Mouse (Mus musculus) midbrain, embryonic 15.5 days (tissue): ENCODE measurements around the gene Zhx3. TPM values are rescaled to one million over a fixed set of nuclear protein-coding genes. Genes with fewer than 3 reads are reported as not detected.

Experiments used
- ATAC-seq: fragments of 200-750 bp; cut with Nextera tagmentation; replicated peaks from 2 replicates; pipeline ENCODE4 v1.8.0; 2017; ENCODE audit warnings: moderate TSS enrichment
- H3K27ac ChIP-seq: fragments of 300-500 bp; sonication (generic); 2 replicates; pipeline ENCODE4 v1.5.1; 2015; ENCODE audit warnings: mild to moderate bottlenecking, inconsistent platforms
- H3K27me3 ChIP-seq: fragments of 300-500 bp; sonication (generic); replicated peaks from 2 replicates; pipeline ENCODE4 v1.6.1; 2015; ENCODE audit warnings: inconsistent platforms
- H3K36me3 ChIP-seq: fragments of 300-500 bp; sonication (generic); replicated peaks from 2 replicates; pipeline ENCODE4 v1.6.1; 2015; ENCODE audit warnings: inconsistent platforms
- H3K4me1 ChIP-seq: fragments of 300-500 bp; sonication (generic); 2 replicates; pipeline ENCODE4 v1.6.1; 2015; ENCODE audit warnings: inconsistent platforms
- H3K4me2 ChIP-seq: fragments of 300-500 bp; sonication (generic); 2 replicates; pipeline ENCODE4 v1.6.1; 2015; ENCODE audit warnings: inconsistent platforms, mild to moderate bottlenecking, moderate library complexity
- H3K4me3 ChIP-seq: fragments of 300-500 bp; sonication (generic); 2 replicates; pipeline ENCODE4 v1.5.1; 2015; ENCODE audit warnings: mild to moderate bottlenecking, inconsistent platforms
- H3K9ac ChIP-seq: fragments of 300-500 bp; sonication (generic); 2 replicates; pipeline ENCODE4 v1.6.1; 2015; ENCODE audit warnings: mild to moderate bottlenecking, inconsistent platforms
- H3K9me3 ChIP-seq: fragments of 300-500 bp; sonication (generic); 2 replicates; pipeline ENCODE4 v1.6.1; 2016; ENCODE audit warnings: inconsistent platforms
- WGBS: fragments of 180-500 bp; shearing (Covaris S2); methylation state at CpG from one replicate; pipeline ENCODE4 v1.1.7; 2015; ENCODE audit warnings: mixed read lengths; 5-methylcytosine and 5-hydroxymethylcytosine counted together
- polyA plus RNA-seq: library from polyadenylated mRNA; unstranded; fragments of >200 nt; fragmentation: Nextera tagmentation; extraction: Ambion mirVana; gene quantifications from 2 replicates; pipeline ENCODE4 v1.2.1, GENCODE M21; 2015

Zhx3 gene
- polyA plus RNA-seq, 1 experiment from 2014 or later, result 22.5 TPM

DNA sequence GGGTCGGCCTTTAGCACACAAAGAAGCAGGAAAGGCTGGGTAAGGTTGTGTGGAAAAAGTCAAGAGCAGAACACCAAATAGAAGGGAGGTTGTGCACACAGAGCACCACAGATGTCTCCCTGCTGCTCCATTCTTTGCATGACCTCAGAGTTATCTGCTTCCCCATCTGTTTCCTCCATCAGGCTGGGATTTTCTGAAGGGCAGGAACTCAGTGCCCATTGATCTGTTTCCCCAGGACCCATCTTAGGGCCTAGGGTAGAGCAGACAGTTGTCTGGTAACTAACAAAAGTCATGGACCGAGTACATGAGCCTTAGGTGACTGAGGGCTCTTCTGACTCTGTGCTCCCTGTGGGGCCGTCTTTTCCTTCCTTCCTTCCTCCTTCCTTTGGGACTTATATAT, 131.2 kb downstream of the Zhx3 start:
- Histone ChIP-seq H3K9me3 (no peaks in the 10 kb centered on the region), H3K4me3 (no peak overlapping the region), H3K4me2 (no peak overlapping the region), H3K9ac (no peak overlapping the region), H3K27me3 (no peaks in the 10 kb centered on the region), H3K36me3 (no peaks in the 10 kb centered on the region; the same call in 1 of the 2 replicates), H3K27ac (0 out of 2 replicates have a peak overlapping the region, but pooled peaks have one; percentile 21), H3K4me1 (peaks cover 43% of the 10 kb centered on the region)
- WGBS, result 78% methylated on average over 3 of the region's 3 CpGs
- no peak for ATAC-seq

DNA sequence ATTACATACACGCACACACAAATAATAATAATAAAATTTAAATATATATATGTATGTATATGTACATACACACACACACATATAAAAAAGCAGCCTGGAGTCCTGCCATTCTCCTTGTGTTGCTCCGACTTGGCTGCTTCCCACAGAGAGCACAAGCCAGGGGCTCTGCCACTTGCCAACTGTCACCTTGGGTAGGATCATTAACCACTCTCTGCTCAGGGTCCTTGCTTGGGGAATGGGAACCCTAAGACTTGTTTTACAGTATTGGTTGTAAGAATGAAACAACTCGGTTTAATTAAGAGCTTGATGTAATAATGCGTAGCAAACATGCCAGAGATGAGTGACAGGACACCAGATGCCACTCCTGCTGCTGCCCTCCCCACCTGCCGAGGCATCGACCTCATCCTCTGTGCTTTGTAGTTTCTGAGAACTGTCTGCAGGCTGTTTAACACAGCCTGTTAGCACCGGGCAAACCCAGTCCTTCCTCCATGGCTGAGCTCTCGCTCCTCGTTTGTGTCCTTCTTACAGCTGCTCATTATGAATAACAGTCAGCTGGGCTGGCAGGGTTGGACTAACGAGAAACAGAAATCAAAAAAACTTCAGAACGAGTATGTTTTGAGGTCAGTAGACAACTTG, 132.2 kb downstream of the Zhx3 start:
- 0 out of 2 replicates have a peak, but pooled peaks have one; percentile 35 for ATAC-seq
- 52% methylated on average over 11 of the region's 11 CpGs for WGBS

DNA sequence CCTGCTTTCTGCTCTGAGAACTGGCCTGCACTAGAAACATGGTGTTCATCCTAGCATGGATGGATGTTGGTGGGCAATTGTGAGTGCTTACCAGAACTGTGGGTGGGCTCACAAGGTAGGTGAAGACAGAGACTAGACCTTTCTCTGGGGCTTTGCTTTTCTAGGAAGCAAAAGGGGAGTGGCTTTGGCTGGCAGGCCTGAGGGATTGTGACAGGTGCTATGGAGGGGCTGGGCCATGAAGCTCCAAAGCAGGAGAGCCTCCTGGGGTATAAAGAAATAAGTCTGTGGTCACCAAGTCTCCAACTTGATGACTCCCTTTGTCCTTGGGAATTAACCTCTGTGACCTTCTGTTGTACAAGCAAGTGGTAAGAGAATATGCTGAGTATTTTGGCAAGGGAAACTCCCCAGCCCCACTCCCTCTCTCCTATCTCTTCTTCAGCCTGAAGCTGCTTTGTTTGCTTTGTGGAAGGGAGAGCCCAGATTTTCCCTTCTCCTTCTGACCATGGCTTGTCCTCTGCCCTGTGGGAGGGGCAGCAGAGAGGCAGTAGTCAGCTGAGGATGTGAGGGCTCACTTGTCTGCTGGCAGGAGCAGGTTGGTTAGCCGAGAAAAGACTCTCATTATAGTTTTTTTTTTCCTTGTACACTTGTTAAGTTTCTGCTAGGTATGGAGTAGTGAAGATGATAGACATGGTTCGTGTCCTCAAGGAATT, 133.0 kb downstream of the Zhx3 start:
- peaks cover 60% of the 10 kb centered on the region for H3K4me1 ChIP-seq
- no peak overlapping the region for H3K4me2 ChIP-seq
- WGBS, result 42% methylated on average over 2 of the region's 2 CpGs
- no peaks in the 10 kb centered on the region for H3K27me3 ChIP-seq
- H3K9ac ChIP-seq, result no peak overlapping the region
- no peaks in the 10 kb centered on the region; the same call in 1 of the 2 replicates for H3K36me3 ChIP-seq
- 0 out of 2 replicates have a peak overlapping the region, but pooled peaks have one; percentile 23 for H3K27ac ChIP-seq
- H3K4me3 ChIP-seq, result no peak overlapping the region
- no peak for ATAC-seq
- no peaks in the 10 kb centered on the region for H3K9me3 ChIP-seq

More for the DNA sequence above, 132.2 kb downstream of the Zhx3 start:
- Histone ChIP-seq H3K9me3 (no peaks in the 10 kb centered on the region), H3K4me1 (peaks cover 52% of the 10 kb centered on the region), H3K36me3 (no peaks in the 10 kb centered on the region; the same call in 1 of the 2 replicates), H3K9ac (no peak overlapping the region), H3K4me3 (no peak overlapping the region), H3K27me3 (no peaks in the 10 kb centered on the region), H3K4me2 (no peak overlapping the region), H3K27ac (no peak overlapping the region)

DNA sequence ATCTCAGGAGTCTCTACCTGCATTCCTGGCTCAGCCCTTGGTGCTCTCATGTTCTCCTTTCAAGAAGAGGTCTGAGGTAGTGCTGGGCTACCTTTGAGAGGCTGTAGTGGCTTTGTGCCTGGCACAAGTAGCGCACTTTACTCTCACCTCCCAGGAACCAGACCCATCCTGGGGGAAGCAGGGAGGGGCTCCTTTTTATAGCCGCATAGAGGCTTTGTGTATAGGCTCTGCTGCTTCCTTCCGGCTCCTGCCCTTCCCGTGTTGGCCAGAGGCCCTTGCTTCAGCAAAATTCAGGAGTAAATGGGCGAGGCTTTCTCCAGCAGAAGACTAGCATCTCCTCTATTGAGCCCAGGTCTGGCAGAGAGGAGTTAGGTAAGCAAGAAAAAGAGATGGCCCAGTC, 134.4 kb downstream of the Zhx3 start:
- no peaks in the 10 kb centered on the region for H3K27me3 ChIP-seq
- no peak overlapping the region for H3K4me3 ChIP-seq
- no peak overlapping the region for H3K9ac ChIP-seq
- no peaks in the 10 kb centered on the region; the same call in 1 of the 2 replicates for H3K36me3 ChIP-seq
- ATAC-seq, result no peak
- H3K4me1 ChIP-seq, result peaks cover 74% of the 10 kb centered on the region
- H3K4me2 ChIP-seq, result no peak overlapping the region
- no peak overlapping the region for H3K27ac ChIP-seq
- WGBS, result 89% methylated on average over 5 of the region's 5 CpGs
- no peaks in the 10 kb centered on the region for H3K9me3 ChIP-seq

DNA sequence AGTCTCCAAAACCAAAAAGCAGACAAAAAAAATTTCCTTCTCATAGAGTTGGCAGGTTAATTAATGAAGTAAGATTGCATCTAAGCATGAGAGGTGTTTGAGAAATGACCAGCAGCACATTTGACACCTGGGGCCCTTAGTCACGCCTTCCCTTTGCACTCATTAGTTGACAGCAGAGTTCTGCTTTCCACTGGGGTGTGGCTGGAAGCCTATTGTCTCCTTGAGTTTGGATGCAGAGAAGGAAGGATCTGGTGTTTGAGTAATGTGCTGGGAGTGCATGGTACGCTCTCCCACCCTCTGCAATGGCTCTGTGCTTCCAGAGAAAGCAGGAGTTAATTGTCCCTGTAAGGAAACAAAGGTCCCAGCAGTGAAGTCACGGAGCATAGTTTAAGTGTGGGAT, 136.3 kb downstream of the Zhx3 start:
- no peak overlapping the region for H3K4me3 ChIP-seq
- WGBS, result 94% methylated on average over 3 of the region's 3 CpGs
- H3K27ac ChIP-seq, result no peak overlapping the region
- H3K4me2 ChIP-seq, result no peak overlapping the region
- peaks cover 79% of the 10 kb centered on the region for H3K4me1 ChIP-seq
- H3K27me3 ChIP-seq, result no peaks in the 10 kb centered on the region
- no peak overlapping the region for H3K9ac ChIP-seq
- H3K9me3 ChIP-seq, result no peaks in the 10 kb centered on the region
- no peaks in the 10 kb centered on the region; the same call in 1 of the 2 replicates for H3K36me3 ChIP-seq
- no peak for ATAC-seq

DNA sequence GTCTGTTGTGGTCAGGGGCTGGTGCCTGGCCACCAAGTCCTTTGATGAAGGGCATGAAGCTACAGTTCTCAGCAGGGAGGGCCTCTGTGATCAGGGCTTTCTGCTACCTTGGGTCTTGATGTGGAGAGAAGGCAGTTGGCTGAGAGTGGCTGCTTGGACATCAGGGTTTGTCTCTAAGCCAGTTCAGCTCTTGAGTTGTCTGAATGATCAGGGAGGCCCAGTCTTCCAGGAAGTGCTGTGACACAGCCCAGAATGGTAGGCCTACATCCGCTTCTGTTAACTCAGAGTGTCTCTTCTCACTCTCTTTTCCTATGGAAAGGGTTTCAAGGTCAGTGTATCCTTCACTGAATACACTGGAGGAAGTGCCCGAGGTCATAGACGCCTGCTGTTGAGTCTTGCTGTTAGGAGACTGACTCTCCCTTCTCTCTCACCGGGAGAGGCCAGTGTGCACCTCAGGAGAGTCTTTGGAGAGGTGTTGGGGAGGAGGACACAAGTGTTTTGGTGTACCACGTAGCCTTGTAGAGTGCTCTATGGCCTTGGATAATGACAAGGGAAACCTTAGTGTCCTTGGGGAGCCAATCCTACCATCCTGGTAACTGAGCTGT, 137.0 kb downstream of the Zhx3 start:
- Histone ChIP-seq H3K4me2 (no peak overlapping the region), H3K27ac (no peak overlapping the region), H3K36me3 (no peaks in the 10 kb centered on the region; the same call in 1 of the 2 replicates), H3K9me3 (no peaks in the 10 kb centered on the region), H3K27me3 (no peaks in the 10 kb centered on the region), H3K4me3 (no peak overlapping the region), H3K9ac (no peak overlapping the region), H3K4me1 (peaks cover 73% of the 10 kb centered on the region)
- WGBS, result 94% methylated on average over 5 of the region's 5 CpGs
- ATAC-seq, result no peak

DNA sequence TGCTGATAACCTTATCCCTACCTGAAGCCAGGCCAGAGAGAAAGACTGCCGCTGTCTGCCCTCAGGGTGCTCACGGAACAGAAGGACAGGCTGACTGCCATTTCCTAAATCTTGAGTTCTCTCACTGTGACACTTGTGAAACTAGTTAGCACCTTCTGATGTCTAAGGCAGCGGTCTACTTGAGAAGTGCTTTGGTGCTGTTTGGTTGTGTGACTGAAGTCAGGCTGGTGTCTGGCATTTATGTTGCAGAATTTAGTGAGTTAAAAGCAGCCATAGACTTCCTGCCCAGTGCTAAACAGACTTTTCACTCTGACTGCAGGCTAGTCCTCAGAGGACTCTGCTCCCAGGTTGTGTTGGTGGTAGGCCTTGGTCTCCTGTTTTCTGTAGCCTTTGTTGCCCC, 138.5 kb downstream of the Zhx3 start:
- 89% methylated on average over 3 of the region's 3 CpGs for WGBS
- no peak for ATAC-seq
- Histone ChIP-seq H3K4me2 (peak overlapping the region; percentile 92), H3K4me1 (peaks cover 69% of the 10 kb centered on the region), H3K4me3 (no peak overlapping the region), H3K9ac (no peak overlapping the region; the same call in 1 of the 2 replicates), H3K9me3 (no peaks in the 10 kb centered on the region), H3K27ac (no peak overlapping the region), H3K27me3 (no peaks in the 10 kb centered on the region), H3K36me3 (no peaks in the 10 kb centered on the region; the same call in 1 of the 2 replicates)

DNA sequence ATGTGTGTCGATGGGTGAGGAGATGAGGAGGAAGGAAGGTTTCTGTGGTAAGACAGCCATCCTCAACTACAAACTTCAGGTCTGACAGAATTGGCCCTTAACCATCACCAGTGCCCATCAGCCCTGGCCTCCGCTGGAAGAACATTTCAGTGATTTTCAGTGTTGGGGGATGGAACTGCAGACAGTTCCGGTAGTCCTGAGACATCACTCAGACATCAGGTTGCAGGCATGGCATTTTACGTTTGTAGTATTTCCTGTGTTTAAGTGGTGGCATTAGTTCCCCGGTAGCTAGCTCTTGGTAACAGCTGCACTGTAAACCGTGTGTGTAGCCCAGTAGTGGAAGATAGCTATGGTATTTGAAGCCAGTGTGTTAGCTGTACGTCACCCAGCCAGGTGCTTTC, 139.7 kb downstream of the Zhx3 start:
- H3K4me1 ChIP-seq, result peaks cover 58% of the 10 kb centered on the region
- H3K36me3 ChIP-seq, result no peaks in the 10 kb centered on the region
- no peak for ATAC-seq
- no peak overlapping the region for H3K27ac ChIP-seq
- peak overlapping the region; percentile 92 for H3K4me2 ChIP-seq
- WGBS, result 70% methylated on average over 7 of the region's 7 CpGs
- peak overlapping the region; percentile 91 for H3K4me3 ChIP-seq
- H3K9ac ChIP-seq, result peak overlapping the region; percentile 98
- H3K9me3 ChIP-seq, result no peaks in the 10 kb centered on the region
- no peaks in the 10 kb centered on the region for H3K27me3 ChIP-seq

DNA sequence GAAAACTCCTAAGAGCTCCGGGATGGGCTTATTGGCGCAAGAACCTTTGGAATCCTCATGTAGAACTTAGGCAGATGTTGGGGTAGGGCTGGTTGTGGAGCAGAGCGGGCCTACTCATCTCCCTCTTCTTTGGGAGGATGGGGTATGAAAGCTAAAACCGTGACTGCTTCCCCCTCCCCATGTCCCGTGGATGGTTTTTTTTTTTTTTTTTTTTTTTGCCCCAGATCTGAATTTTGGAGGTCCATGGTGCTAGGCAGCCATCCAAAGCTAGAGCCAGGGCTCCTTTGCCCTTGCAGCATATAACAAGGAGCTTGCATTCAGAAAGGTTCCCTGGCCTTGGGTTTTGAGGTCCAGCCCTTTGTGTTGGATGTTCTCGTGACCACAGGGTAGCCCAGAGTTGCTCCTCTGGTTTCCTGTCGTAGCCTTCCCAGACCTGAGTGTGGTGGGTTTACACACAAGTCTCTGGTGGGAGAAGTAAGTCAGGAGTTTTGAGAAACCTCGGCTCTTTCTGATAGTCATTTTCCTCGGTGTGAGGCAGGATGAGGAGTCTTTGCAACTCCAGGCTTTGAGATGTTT, 140.3 kb downstream of the Zhx3 start:
- H3K27ac ChIP-seq, result no peak overlapping the region
- ATAC-seq, result no peak

DNA sequence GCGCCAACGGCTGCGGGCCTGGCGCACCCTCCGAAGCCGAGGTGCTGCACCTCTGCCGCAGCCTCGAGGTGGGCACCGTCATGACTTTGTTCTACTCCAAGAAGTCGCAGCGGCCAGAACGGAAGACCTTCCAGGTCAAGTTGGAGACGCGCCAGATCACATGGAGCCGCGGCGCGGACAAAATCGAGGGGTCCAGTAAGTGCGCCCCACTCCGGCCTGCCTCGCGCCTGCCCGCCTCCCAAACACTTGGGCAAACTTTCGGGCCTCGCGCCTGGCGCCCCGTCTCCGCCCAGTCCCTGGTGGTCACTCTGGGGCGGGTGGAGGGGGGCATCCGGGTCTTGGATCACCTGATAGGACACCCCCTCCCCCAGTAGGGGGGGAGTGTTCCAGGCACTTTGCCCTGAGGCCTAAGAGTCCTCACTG, 140.9 kb downstream of the Zhx3 start:
- peak; percentile 22 for ATAC-seq
- WGBS, result under 1% methylated on average over 32 of the region's 32 CpGs
- H3K36me3 ChIP-seq, result no peaks in the 10 kb centered on the region
- peaks cover 57% of the 10 kb centered on the region for H3K4me1 ChIP-seq
- H3K9ac ChIP-seq, result peak overlapping the region; percentile 98
- peak overlapping the region; percentile 99 for H3K27ac ChIP-seq
- peak overlapping the region; percentile 92 for H3K4me2 ChIP-seq
- H3K27me3 ChIP-seq, result no peaks in the 10 kb centered on the region
- no peaks in the 10 kb centered on the region for H3K9me3 ChIP-seq
- H3K4me3 ChIP-seq, result peak overlapping the region; percentile 91

More for the DNA sequence above, 140.3 kb downstream of the Zhx3 start:
- 37% methylated on average over 9 of the region's 9 CpGs for WGBS
- Histone ChIP-seq H3K4me3 (peak overlapping the region; percentile 91), H3K27me3 (no peaks in the 10 kb centered on the region), H3K9me3 (no peaks in the 10 kb centered on the region), H3K36me3 (no peaks in the 10 kb centered on the region), H3K4me1 (peaks cover 57% of the 10 kb centered on the region), H3K9ac (peak overlapping the region; percentile 98), H3K4me2 (peak overlapping the region; percentile 92)

DNA sequence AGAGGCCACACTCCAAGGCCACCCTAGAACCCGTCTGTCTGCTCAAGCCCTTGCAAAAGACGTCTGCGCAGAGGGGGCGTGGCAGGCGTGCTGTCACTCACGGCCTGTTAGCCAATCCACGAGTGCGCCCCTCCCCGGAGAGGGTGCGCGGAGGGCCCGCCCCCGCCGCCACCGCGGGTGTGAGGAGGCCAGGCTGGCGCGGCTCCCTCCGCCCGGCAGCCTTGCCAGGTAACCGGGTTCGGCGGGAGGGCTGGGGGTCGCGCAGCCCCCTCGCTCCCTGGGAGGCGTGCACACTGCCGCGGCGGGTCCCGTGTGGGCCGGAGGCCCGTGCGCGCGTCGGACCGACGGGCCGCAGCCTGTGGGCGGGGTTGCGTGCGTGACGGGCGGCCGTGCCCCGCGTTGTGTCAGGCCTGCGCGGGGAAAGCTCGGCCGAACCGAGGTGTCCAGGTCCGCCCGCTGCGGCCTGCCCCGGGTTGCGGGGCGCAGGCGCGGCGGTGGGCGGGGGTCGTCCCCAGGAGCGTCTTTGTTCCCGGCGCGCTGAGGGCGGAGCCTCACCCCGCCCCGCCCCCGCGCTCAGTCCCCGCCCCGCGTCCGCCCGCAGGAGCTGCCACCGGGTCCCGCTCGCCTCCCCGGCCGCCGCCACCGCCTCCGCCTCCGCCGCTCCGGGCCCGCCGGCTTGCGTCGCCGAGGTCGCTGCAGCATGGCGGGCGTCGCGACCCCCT, 141.5 kb downstream of the Zhx3 start, which contains the start of gene Plcg1:
TSS of gene Plcg1 (plus strand) at position 184 of the 722 bp plus-strand sequence.
- Histone ChIP-seq H3K4me1 (peaks cover 52% of the 10 kb centered on the region), H3K4me3 (peak within 1 kb of the TSS; percentile 91), H3K36me3 (no peaks in the 10 kb centered on the region), H3K27ac (peak within 1 kb of the TSS; percentile 99), H3K9me3 (no peaks in the 10 kb centered on the region), H3K9ac (peak within 1 kb of the TSS; percentile 98), H3K27me3 (no peaks in the 10 kb centered on the region), H3K4me2 (peak within 1 kb of the TSS; percentile 92)
- ATAC-seq, result peak; percentile 95
- WGBS, result under 1% methylated on average over 83 of the region's 99 CpGs
